Mouse (Mus musculus) limb, embryonic 14.5 days (tissue): Measurements from ENCODE around the gene Ppp1cc. TPM values are rescaled to one million over a fixed set of nuclear protein-coding genes. Genes with fewer than 3 reads are reported as not detected.

ENCODE experiments used
- ATAC-seq: fragments of 200-750 bp; cut with Nextera tagmentation; 2 replicates; pipeline ENCODE4 v1.8.0; 2017; ENCODE audit warnings: low read depth, moderate number of reproducible peaks, moderate TSS enrichment; ENCODE audit not compliant: low FRiP score
- DNase-seq: peaks from one replicate; pipeline ENCODE4 v3.0.0-alpha.2; 2015; ENCODE audit warnings: low spot score
- H3K27ac ChIP-seq: fragments of 300-500 bp; sonication (generic); replicated peaks from 2 replicates; pipeline ENCODE4 v1.5.1; 2014; ENCODE audit warnings: low read depth, mild to moderate bottlenecking, low read length, moderate library complexity, mixed read lengths
- H3K27me3 ChIP-seq: fragments of 300-500 bp; sonication (generic); 2 replicates; pipeline ENCODE4 v1.6.1; 2014; ENCODE audit warnings: low read length, mixed read lengths; ENCODE audit not compliant: control insufficient read depth, insufficient read depth
- H3K36me3 ChIP-seq: fragments of 300-500 bp; sonication (generic); 2 replicates; pipeline ENCODE4 v1.6.1; 2014; ENCODE audit warnings: mild to moderate bottlenecking, low read length, moderate library complexity, mixed read lengths; ENCODE audit not compliant: control insufficient read depth, insufficient read depth
- H3K4me1 ChIP-seq: fragments of 300-500 bp; sonication (generic); 2 replicates; pipeline ENCODE4 v1.6.1; 2014; ENCODE audit warnings: antibody characterized with exemption, low read length, mixed read lengths; ENCODE audit not compliant: control insufficient read depth, insufficient read depth
- H3K4me2 ChIP-seq: fragments of 300-500 bp; sonication (generic); replicated peaks from 2 replicates; pipeline ENCODE4 v1.6.1; 2014; ENCODE audit warnings: low read depth, mild to moderate bottlenecking, low read length, moderate library complexity; ENCODE audit not compliant: severe bottlenecking
- H3K4me3 ChIP-seq: fragments of 300-500 bp; sonication (generic); replicated peaks from 2 replicates; pipeline ENCODE4 v1.5.1; 2014; ENCODE audit warnings: low read length
- H3K9ac ChIP-seq: fragments of 300-500 bp; sonication (generic); 2 replicates; pipeline ENCODE4 v1.6.1; 2014; ENCODE audit warnings: mild to moderate bottlenecking, low read depth, low read length, moderate library complexity; ENCODE audit not compliant: severe bottlenecking
- H3K9me3 ChIP-seq: fragments of 300-500 bp; sonication (generic); 2 replicates; pipeline ENCODE4 v1.6.1; 2016; ENCODE audit warnings: low read length; ENCODE audit not compliant: control insufficient read depth
- POLR2A ChIP-seq: fragments of 200-500 bp; IDR thresholded peaks from 2 replicates; pipeline ENCODE4 v1.8.0; 2012; ENCODE audit warnings: inconsistent platforms, mild to moderate bottlenecking, moderate library complexity, borderline replicate concordance; ENCODE audit not compliant: insufficient read depth, insufficient read length; ENCODE audit errors: extremely low read depth
- WGBS: fragments of 180-500 bp; shearing (Covaris S2); extraction: QIAGEN DNeasy Blood & Tissue Kit; methylation state at CpG from one replicate; pipeline ENCODE4 v1.1.7; 2014; 5-methylcytosine and 5-hydroxymethylcytosine counted together
- polyA plus RNA-seq, 2 experiments: library from polyadenylated mRNA; depleted of rRNA in 1 of 2; stranded (reverse) in 1 of 2; unstranded in 1 of 2; fragments of >200 nt; fragmentation: Nextera tagmentation in 1 of 2; extraction: Ambion mirVana in 1 of 2; gene quantifications; 2 replicates each; pipeline versions ENCODE4 v1.2.1 to v1.2.3; 2012 to 2014

Gene Ppp1cc
- polyA plus RNA-seq (2012; rRNA removed) (273 and 275 TPM in 2 replicates), polyA plus RNA-seq (2014; fragmentation: Nextera tagmentation; extraction: Ambion mirVana) (234 TPM in 2 replicates)

GRCm38 (mm10) chr5:122157827-122158381, at the start of gene Ppp1cc:
TSS of gene Ppp1cc (plus strand) at chr5:122158278.
- peak; percentile 93 for DNase-seq
- 0% methylated on average over 19 of the region's 54 CpGs for WGBS

GRCm38 (mm10) chr5:122109325-122110060, 48.6 kb upstream of the Ppp1cc start:
- Histone ChIP-seq H3K9me3 (no peaks in the 10 kb centered on the region), H3K36me3 (no peaks in the 10 kb centered on the region), H3K27ac (no peak overlapping the region), H3K4me2 (no peak overlapping the region), H3K4me1 (no peaks in the 10 kb centered on the region), H3K9ac (no peak overlapping the region), H3K4me3 (no peak overlapping the region), H3K27me3 (no peaks in the 10 kb centered on the region)
- DNase-seq (no peak), ATAC-seq (no peak)
- TF ChIP-seq POLR2A, result no peak
- 51% methylated on average over 16 of the region's 16 CpGs for WGBS

More at GRCm38 (mm10) chr5:122157827-122158381, at the start of gene Ppp1cc:
- peak; percentile 85; the same call in 1 of the 2 replicates for TF ChIP-seq POLR2A
- Histone ChIP-seq H3K36me3 (peaks cover 26% of the 10 kb centered on the region), H3K4me3 (peak within 1 kb of the TSS; percentile 84), H3K27ac (peak within 1 kb of the TSS; percentile 79), H3K4me1 (peaks cover 38% of the 10 kb centered on the region), H3K27me3 (no peaks in the 10 kb centered on the region), H3K4me2 (peak within 1 kb of the TSS; percentile 62), H3K9me3 (no peaks in the 10 kb centered on the region), H3K9ac (peak within 1 kb of the TSS; percentile 95)
- peak; percentile 95 for ATAC-seq

GRCm38 (mm10) chr5:122110625-122111024, 47.5 kb upstream of the Ppp1cc start:
- Histone ChIP-seq H3K4me1 (no peaks in the 10 kb centered on the region), H3K27ac (no peak overlapping the region), H3K4me2 (no peak overlapping the region), H3K4me3 (no peak overlapping the region), H3K36me3 (no peaks in the 10 kb centered on the region), H3K9me3 (no peaks in the 10 kb centered on the region), H3K27me3 (no peaks in the 10 kb centered on the region), H3K9ac (no peak overlapping the region)
- TF ChIP-seq POLR2A, result no peak
- ATAC-seq (no peak), DNase-seq (no peak)
- WGBS, result 91% methylated on average over 13 of the region's 13 CpGs

GRCm38 (mm10) chr5:122111091-122111932, 46.8 kb upstream of the Ppp1cc start:
- Histone ChIP-seq H3K4me1 (no peaks in the 10 kb centered on the region), H3K4me3 (no peak overlapping the region), H3K36me3 (no peaks in the 10 kb centered on the region), H3K27me3 (no peaks in the 10 kb centered on the region), H3K9me3 (no peaks in the 10 kb centered on the region), H3K27ac (no peak overlapping the region), H3K4me2 (no peak overlapping the region), H3K9ac (no peak overlapping the region)
- 66% methylated on average over 26 of the region's 26 CpGs for WGBS
- DNase-seq (no peak), ATAC-seq (no peak)
- no peak for TF ChIP-seq POLR2A

- Histone ChIP-seq H3K9me3 (no peaks in the 10 kb centered on the region), H3K9ac (no peak overlapping the region), H3K4me1 (no peaks in the 10 kb centered on the region), H3K4me2 (no peak overlapping the region), H3K36me3 (no peaks in the 10 kb centered on the region), H3K4me3 (no peak overlapping the region), H3K27ac (no peak overlapping the region), H3K27me3 (no peaks in the 10 kb centered on the region)
- no peak for TF ChIP-seq POLR2A
- 45% methylated on average over 4 of the region's 4 CpGs for WGBS
- no peak for ATAC-seq
- no peak for DNase-seq
These were observed 46.2 kb upstream of the Ppp1cc start for GRCm38 (mm10) chr5:122111933-122112248.
